ENCODE assay signal across 8 mouse cellular contexts in the genomic region with DNA sequence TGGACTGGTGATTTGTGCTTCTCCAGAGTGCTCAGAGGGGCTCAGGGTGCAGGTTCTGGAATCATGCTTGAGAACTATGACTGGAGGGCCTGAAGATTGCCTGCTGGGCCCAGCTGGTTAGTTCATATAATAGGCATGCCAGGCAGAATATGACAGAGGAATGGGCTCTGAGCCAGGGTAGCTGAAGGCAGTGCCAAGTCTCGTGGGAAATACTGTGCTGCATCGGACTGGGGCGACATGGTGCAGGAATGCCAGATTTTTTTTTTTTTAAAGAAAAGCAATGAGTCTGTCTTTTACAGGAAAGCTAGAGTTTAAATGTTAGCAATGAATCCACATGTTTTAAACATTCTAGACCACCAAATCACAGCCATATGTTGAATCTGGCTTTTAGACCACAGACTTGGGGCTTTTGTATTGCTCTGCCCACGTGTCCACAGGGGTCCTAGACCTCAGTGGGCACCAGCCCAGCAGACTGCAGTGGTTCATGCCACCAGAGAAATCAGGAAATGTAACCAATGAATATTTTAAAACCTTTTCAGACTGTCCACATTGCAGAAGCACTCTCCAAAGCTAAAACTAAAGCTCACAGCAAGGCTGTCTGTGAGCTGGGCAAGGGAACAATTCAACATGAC. TPM values are rescaled to one million over a fixed set of nuclear protein-coding genes. Genes with fewer than 3 reads are reported as not detected.
DNase-seq lines count a peak whose midpoint lies in the region; ATAC-seq and TF ChIP-seq lines count a peak whose summit lies in the region.
"Had no signal": no experiment of that assay in that cellular context is flagged by ENCODE, and none has a peak within 500 bp of the region (broad histone marks: within the 10 kb centered on the region; RNA-seq: fewer than 3 reads in every experiment).

No protein-coding gene starts in this region.

- 17% methylated on average over 4 of the region's 4 CpGs for WGBS in lung, embryonic 15.5 days
- WGBS in lung, adult 2 months, result 24% methylated on average over 4 of the region's 4 CpGs
- WGBS in cerebellum, adult 2 months, result 9% methylated on average over 4 of the region's 4 CpGs

- no peak overlapping the region for H3K4me2 ChIP-seq in lung, embryonic 15.5 days

- H3K4me1 ChIP-seq in lung, embryonic 15.5 days, result no peaks in the 10 kb centered on the region
- H3K4me1 ChIP-seq in lung, adult 2 months (ENCODE audit: control insufficient read depth, insufficient read depth, low read length), result no peaks in the 10 kb centered on the region
- H3K4me1 ChIP-seq in cerebellum, adult 2 months (ENCODE audit: control insufficient read depth, insufficient read depth, low read length), result peaks cover 6% of the 10 kb centered on the region; the same call in 1 of the 2 replicates

- no peaks in the 10 kb centered on the region for H3K9me3 ChIP-seq in lung, embryonic 15.5 days

- no peaks in the 10 kb centered on the region for H3K36me3 ChIP-seq in lung, embryonic 15.5 days

- no peaks in the 10 kb centered on the region for H3K27me3 ChIP-seq in lung, embryonic 15.5 days
- H3K27me3 ChIP-seq in cerebellum, adult 2 months (ENCODE audit: control insufficient read depth, insufficient read depth, low read length), result no peaks in the 10 kb centered on the region

- ATAC-seq in lung, embryonic 15.5 days (ENCODE audit: borderline replicate concordance, extremely low read depth, low FRiP score, low TSS enrichment), result peak; percentile 27; the same call in 1 of the 2 replicates
- ATAC-seq in CD4-positive, CD25-positive, alpha-beta regulatory T cell, adult 4 months, result no peak

- H3K27ac ChIP-seq in lung, embryonic 15.5 days, result no peak overlapping the region
- H3K27ac ChIP-seq in cerebellum, adult 2 months (ENCODE audit: insufficient read depth, low read length), result no peak overlapping the region
- H3K27ac ChIP-seq in left cerebral cortex, adult 2 months, result no peak overlapping the region

- no peak for DNase-seq in lung, adult 2 months
- DNase-seq in cerebellum, adult 2 months, result peak; percentile 46 to 60
- peak; percentile 44 to 57 for DNase-seq in gastrocnemius, postnatal 4 days (ENCODE audit: low spot score in 2 of 2)
- DNase-seq in left cerebral cortex, adult 2 months (ENCODE audit: extremely low spot score in 1 of 2, low spot score in 2 of 2), result peak; percentile 42 to 44
- DNase-seq in right cerebral cortex, adult 18-20 months, result peak; percentile 28

- no peak for TF ChIP-seq POLR2A in lung, adult 2 months (IDR thresholded peaks at IDR 0.05; ENCODE audit: borderline replicate concordance, extremely low read depth, low read depth, low read length)
- TF ChIP-seq POLR2A in cerebellum, adult 2 months (IDR thresholded peaks at IDR 0.05; ENCODE audit: borderline replicate concordance, insufficient read depth, low read length), result no peak

- TF ChIP-seq CTCF in lung, adult 2 months (IDR thresholded peaks at IDR 0.05; ENCODE audit: insufficient read depth, low read length), result no peak
- TF ChIP-seq CTCF in cerebellum, adult 2 months (IDR thresholded peaks at IDR 0.05; ENCODE audit: borderline replicate concordance, insufficient read depth, low read depth, low read length), result no peak
- TF ChIP-seq CTCF in left cerebral cortex, adult 2 months (IDR thresholded peaks at IDR 0.05), result no peak

- no peak overlapping the region for H3K4me3 ChIP-seq in lung, embryonic 15.5 days
- H3K4me3 ChIP-seq in lung, adult 2 months (replicated peaks; ENCODE audit: extremely low read depth, low read depth, low read length), result no peak overlapping the region
- no peak overlapping the region for H3K4me3 ChIP-seq in cerebellum, adult 2 months (replicated peaks; ENCODE audit: insufficient read depth, low read depth, low read length)
- no peak overlapping the region for H3K4me3 ChIP-seq in left cerebral cortex, adult 2 months

- no peak overlapping the region for H3K9ac ChIP-seq in lung, embryonic 15.5 days

- intact Hi-C loops in left cerebral cortex, adult 2 months (cut with DNase I), result no loop called here

RNA-seq across cellular contexts. Expression of a gene that starts 33.8 kb away (rescaled TPM):
- polyA plus RNA-seq in lung, embryonic 15.5 days (2015; fragmentation: Nextera tagmentation; extraction: Ambion mirVana), result 0.04 and 0.06 TPM in 2 replicates
- 0.06 TPM in 1 of 2 replicates, not detected in the other for polyA plus RNA-seq in lung, adult 2 months (2012; rRNA removed)
- 4.1 and 4.6 TPM in 2 replicates for polyA plus RNA-seq in cerebellum, adult 2 months (2012; rRNA removed)
- total RNA-seq in gastrocnemius, postnatal 4 days (2021), result under 1 TPM; 0.10 to 0.17 TPM
- total RNA-seq in left cerebral cortex, adult 2 months (2021), result 1 to 10 TPM; 1.2 to 1.7 TPM
- 1 to 10 TPM; 5.4 to 8.7 TPM for polyA plus RNA-seq in CD4-positive, CD25-positive, alpha-beta regulatory T cell, adult 4 months (2017; shearing (Covaris generic))
- total RNA-seq: liver, adult 2 months had no signal
- polyA plus RNA-seq: liver, adult 2 months had no signal
